Comparison of ENCODE assay signal across 14 mouse cellular contexts in the genomic region with DNA sequence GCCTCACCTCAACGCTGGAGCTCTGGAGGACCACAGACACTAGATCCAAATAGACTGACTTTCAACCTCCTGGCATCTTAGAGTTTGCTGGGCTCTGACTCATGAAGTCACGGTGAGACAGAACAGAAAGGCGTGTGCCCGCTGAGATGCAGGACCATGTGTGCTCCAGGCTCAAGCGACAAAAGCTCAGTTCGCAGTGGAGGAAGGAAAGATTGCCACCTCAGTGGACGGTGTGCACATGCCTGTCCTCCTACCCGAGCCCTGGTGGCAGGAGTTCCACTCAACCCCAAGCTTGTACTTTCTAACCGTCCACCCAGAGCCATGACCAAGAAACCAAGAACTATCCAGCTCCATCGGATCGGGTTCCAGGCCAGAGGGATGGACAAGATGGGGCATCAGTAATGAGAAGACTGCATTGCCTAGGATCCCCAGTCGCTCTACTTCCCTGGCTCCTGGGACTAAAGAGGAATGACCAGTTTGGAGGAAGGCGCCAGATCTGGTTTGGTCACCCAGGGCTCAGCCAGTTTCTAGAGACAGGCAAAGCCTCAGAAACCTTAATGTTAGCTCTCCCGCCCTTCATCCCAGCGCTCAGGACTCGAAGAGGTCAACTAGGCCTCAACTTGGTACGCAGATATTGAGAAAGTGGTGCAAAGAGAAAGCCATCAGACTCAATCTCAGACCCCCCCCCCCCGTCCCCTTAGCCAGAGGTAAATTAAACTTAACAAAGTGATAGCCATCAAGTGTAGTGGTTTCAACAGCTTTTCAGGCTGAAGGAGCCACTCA. TPM values are rescaled to one million over a fixed set of nuclear protein-coding genes. Genes with fewer than 3 reads are reported as not detected.
DNase-seq lines count a peak whose midpoint lies in the region; ATAC-seq and TF ChIP-seq lines count a peak whose summit lies in the region.
"Had no signal": no experiment of that assay in that cellular context is flagged by ENCODE, and none has a peak within 500 bp of the region (broad histone marks: within the 10 kb centered on the region; RNA-seq: fewer than 3 reads in every experiment).

No protein-coding gene starts in this region.

- H3K9ac ChIP-seq in intestine, embryonic 14.5 days (ENCODE audit: low read length), result no peak overlapping the region
- H3K9ac ChIP-seq in intestine, embryonic 16.5 days (ENCODE audit: low read depth, low read length), result no peak overlapping the region
- no peak overlapping the region; the same call in 1 of the 2 replicates for H3K9ac ChIP-seq in forebrain, embryonic 13.5 days
- H3K9ac ChIP-seq in neural tube, embryonic 14.5 days (replicated peaks; ENCODE audit: low read depth, low read length), result no peak overlapping the region
- H3K9ac ChIP-seq: embryonic facial prominence, embryonic 12.5 days; liver, embryonic 14.5 days had no signal

- DNase-seq in intestine, embryonic 14.5 days (ENCODE audit: low spot score), result peak; percentile 55
- peak; percentile 57 for DNase-seq in midbrain, embryonic 10.5 days (ENCODE audit: low spot score)
- no peak for DNase-seq in frontal cortex, adult 2 months (ENCODE audit: extremely low spot score in 1 of 2, low spot score in 1 of 2)
- DNase-seq in thymus, adult 2 months, result no peak
- no peak for DNase-seq in spleen, adult 18-20 months
- DNase-seq: adrenal gland, postnatal 25 days; right cerebral cortex, postnatal 25 days had no signal

- no peak for TF ChIP-seq POLR2A in thymus, adult 2 months (IDR thresholded peaks at IDR 0.05; ENCODE audit: control insufficient read depth, extremely low read depth, insufficient read depth, low read length, poor library complexity)

- peaks cover 5% of the 10 kb centered on the region; the same call in 1 of the 2 replicates for H3K4me1 ChIP-seq in intestine, embryonic 14.5 days (replicated peaks; ENCODE audit: control insufficient read depth, insufficient read depth, low read length)
- H3K4me1 ChIP-seq in intestine, embryonic 16.5 days (ENCODE audit: control insufficient read depth, insufficient read depth, low read length), result peaks cover 14% of the 10 kb centered on the region
- H3K4me1 ChIP-seq in forebrain, embryonic 13.5 days, result peaks cover 37% of the 10 kb centered on the region
- H3K4me1 ChIP-seq in midbrain, embryonic 10.5 days, result peaks cover 74% of the 10 kb centered on the region
- H3K4me1 ChIP-seq in neural tube, embryonic 14.5 days (ENCODE audit: control insufficient read depth, insufficient read depth, low read length), result no peaks in the 10 kb centered on the region; the same call in 1 of the 2 replicates
- peaks cover 7% of the 10 kb centered on the region for H3K4me1 ChIP-seq in thymus, adult 2 months (replicated peaks; ENCODE audit: control insufficient read depth, insufficient read depth, low read length)

- no peaks in the 10 kb centered on the region for H3K36me3 ChIP-seq in intestine, embryonic 14.5 days (ENCODE audit: control insufficient read depth, insufficient read depth, low read length)
- H3K36me3 ChIP-seq in intestine, embryonic 16.5 days (ENCODE audit: control insufficient read depth, insufficient read depth, low read length), result no peaks in the 10 kb centered on the region
- H3K36me3 ChIP-seq in forebrain, embryonic 13.5 days (ENCODE audit: poor library complexity, severe bottlenecking), result no peaks in the 10 kb centered on the region
- H3K36me3 ChIP-seq in midbrain, embryonic 10.5 days, result no peaks in the 10 kb centered on the region
- H3K36me3 ChIP-seq in neural tube, embryonic 14.5 days (ENCODE audit: control insufficient read depth, insufficient read depth, low read length), result no peaks in the 10 kb centered on the region
- no peaks in the 10 kb centered on the region for H3K36me3 ChIP-seq in thymus, adult 2 months (ENCODE audit: control insufficient read depth, insufficient read depth, low read length)
- H3K36me3 ChIP-seq: embryonic facial prominence, embryonic 12.5 days had no signal

- no peaks in the 10 kb centered on the region for H3K9me3 ChIP-seq in intestine, embryonic 14.5 days (ENCODE audit: control insufficient read depth, low read length)
- H3K9me3 ChIP-seq in intestine, embryonic 16.5 days (ENCODE audit: control insufficient read depth, low read length), result no peaks in the 10 kb centered on the region
- no peaks in the 10 kb centered on the region for H3K9me3 ChIP-seq in forebrain, embryonic 13.5 days (replicated peaks)
- H3K9me3 ChIP-seq in midbrain, embryonic 10.5 days (replicated peaks), result no peaks in the 10 kb centered on the region
- H3K9me3 ChIP-seq in neural tube, embryonic 14.5 days (ENCODE audit: control insufficient read depth, low read length), result no peaks in the 10 kb centered on the region
- H3K9me3 ChIP-seq: embryonic facial prominence, embryonic 12.5 days had no signal

- H3K27ac ChIP-seq in intestine, embryonic 14.5 days (ENCODE audit: low read depth), result no peak overlapping the region
- no peak overlapping the region for H3K27ac ChIP-seq in intestine, embryonic 16.5 days (ENCODE audit: low read length)
- H3K27ac ChIP-seq in forebrain, embryonic 13.5 days, result no peak overlapping the region; the same call in 1 of the 2 replicates
- peak overlapping the region; percentile 83 for H3K27ac ChIP-seq in midbrain, embryonic 10.5 days (replicated peaks)
- H3K27ac ChIP-seq in neural tube, embryonic 14.5 days (ENCODE audit: low read depth, low read length), result 0 out of 2 replicates have a peak overlapping the region, but pooled peaks have one; percentile 16
- no peak overlapping the region for H3K27ac ChIP-seq in thymus, adult 2 months (ENCODE audit: control insufficient read depth, insufficient read depth, low read length)
- H3K27ac ChIP-seq: embryonic facial prominence, embryonic 12.5 days; liver, embryonic 14.5 days; macrophage had no signal

- 18% methylated on average over 18 of the region's 18 CpGs for WGBS in intestine, embryonic 14.5 days
- 21% methylated on average over 18 of the region's 18 CpGs for WGBS in intestine, embryonic 16.5 days
- 9% methylated on average over 18 of the region's 18 CpGs for WGBS in forebrain, embryonic 13.5 days
- WGBS in midbrain, embryonic 10.5 days, result 4% methylated on average over 18 of the region's 18 CpGs
- WGBS in neural tube, embryonic 14.5 days, result 12% methylated on average over 18 of the region's 18 CpGs
- whole genome bisulfite sequencing in thymus, adult 2 months, result 28% methylated on average over 18 of the region's 18 CpGs

- H3K27me3 ChIP-seq in intestine, embryonic 14.5 days (replicated peaks; ENCODE audit: control insufficient read depth, insufficient read depth, low read length), result peaks cover 87% of the 10 kb centered on the region
- H3K27me3 ChIP-seq in intestine, embryonic 16.5 days (replicated peaks; ENCODE audit: control insufficient read depth, insufficient read depth, low read length), result peaks cover 77% of the 10 kb centered on the region
- peaks cover 94% of the 10 kb centered on the region for H3K27me3 ChIP-seq in forebrain, embryonic 13.5 days
- H3K27me3 ChIP-seq in midbrain, embryonic 10.5 days (ENCODE audit: low read depth, poor library complexity, severe bottlenecking), result peaks cover 100% of the 10 kb centered on the region
- H3K27me3 ChIP-seq in neural tube, embryonic 14.5 days (ENCODE audit: control insufficient read depth, insufficient read depth, low read length), result peaks cover 70% of the 10 kb centered on the region
- peaks cover 23% of the 10 kb centered on the region for H3K27me3 ChIP-seq in thymus, adult 2 months (ENCODE audit: control insufficient read depth, insufficient read depth, low read length)

- no peak for TF ChIP-seq CTCF in thymus, adult 2 months (IDR thresholded peaks at IDR 0.05; ENCODE audit: borderline replicate concordance, control insufficient read depth, extremely low read depth, insufficient read depth, low read length, poor library complexity)

- ATAC-seq in intestine, embryonic 14.5 days (replicated peaks; ENCODE audit: low FRiP score, low TSS enrichment, low read depth), result no peak
- no peak for ATAC-seq in intestine, embryonic 16.5 days
- no peak for ATAC-seq in forebrain, embryonic 13.5 days
- no peak for ATAC-seq in neural tube, embryonic 14.5 days (ENCODE audit: low read depth)
- ATAC-seq: Patski had no signal

- no peak overlapping the region for H3K4me3 ChIP-seq in intestine, embryonic 14.5 days (ENCODE audit: low read depth, low read length)
- no peak overlapping the region for H3K4me3 ChIP-seq in intestine, embryonic 16.5 days (ENCODE audit: low read length)
- H3K4me3 ChIP-seq in forebrain, embryonic 13.5 days, result peak overlapping the region; percentile 4; the same call in 1 of the 2 replicates
- H3K4me3 ChIP-seq in midbrain, embryonic 10.5 days, result peak overlapping the region; percentile 53
- H3K4me3 ChIP-seq in neural tube, embryonic 14.5 days (ENCODE audit: low read depth, low read length), result 0 out of 2 replicates have a peak overlapping the region, but pooled peaks have one; percentile 3
- no peak overlapping the region for H3K4me3 ChIP-seq in thymus, adult 2 months (ENCODE audit: control insufficient read depth, insufficient read depth, low read length)
- H3K4me3 ChIP-seq: embryonic facial prominence, embryonic 12.5 days had no signal

- H3K4me2 ChIP-seq in intestine, embryonic 14.5 days (ENCODE audit: low read length), result no peak overlapping the region
- H3K4me2 ChIP-seq in intestine, embryonic 16.5 days (ENCODE audit: low read depth, low read length), result no peak overlapping the region
- peak overlapping the region; percentile 18; the same call in 1 of the 2 replicates for H3K4me2 ChIP-seq in forebrain, embryonic 13.5 days
- H3K4me2 ChIP-seq in neural tube, embryonic 14.5 days (ENCODE audit: low read depth, low read length), result peak overlapping the region; percentile 11; the same call in 1 of the 2 replicates
- H3K4me2 ChIP-seq: embryonic facial prominence, embryonic 12.5 days had no signal

RNA-seq across cellular contexts. Expression of a gene that starts 11.9 kb away (rescaled TPM):
- 1.7 and 2.9 TPM in 2 replicates for polyA plus RNA-seq in intestine, embryonic 14.5 days (2014; fragmentation: Nextera tagmentation; extraction: Ambion mirVana)
- polyA plus RNA-seq in intestine, embryonic 16.5 days (2015; fragmentation: Nextera tagmentation; extraction: Ambion mirVana), result 1.2 and 2.2 TPM in 2 replicates
- polyA plus RNA-seq in forebrain, embryonic 13.5 days (2015; fragmentation: Nextera tagmentation; extraction: Ambion mirVana), result 3.1 and 3.2 TPM in 2 replicates
- 9.2 and 11.2 TPM in 2 replicates for polyA plus RNA-seq in midbrain, embryonic 10.5 days (2016; fragmentation: Nextera tagmentation; extraction: Ambion mirVana)
- polyA plus RNA-seq in neural tube, embryonic 14.5 days (2014; fragmentation: Nextera tagmentation; extraction: Ambion mirVana), result 6.5 and 8.4 TPM in 2 replicates
- polyA plus RNA-seq in frontal cortex, adult 2 months (2012; rRNA removed), result 7.0 and 7.4 TPM in 2 replicates
- 0.11 TPM in 1 of 2 replicates, not detected in the other for polyA plus RNA-seq in thymus, adult 2 months (2012; rRNA removed)
- polyA plus RNA-seq: macrophage, Patski had no signal

Comparison
In these comparisons a context has a peak if more than half of its experiments do, and no peak if none do; other contexts are left out.
1. DNase-seq: peak in intestine, embryonic 14.5 days (single experiment) and midbrain, embryonic 10.5 days (single experiment); none in frontal cortex, adult 2 months (0 of 2), thymus, adult 2 months (single experiment) and spleen, adult 18-20 months (0 of 2).
2. H3K27ac ChIP-seq: peak in midbrain, embryonic 10.5 days (single experiment) and neural tube, embryonic 14.5 days (single experiment); none in intestine, embryonic 14.5 days (single experiment), intestine, embryonic 16.5 days (single experiment), forebrain, embryonic 13.5 days (single experiment) and thymus, adult 2 months (single experiment).
3. H3K4me2 ChIP-seq: peak in forebrain, embryonic 13.5 days (single experiment) and neural tube, embryonic 14.5 days (single experiment); none in intestine, embryonic 14.5 days (single experiment) and intestine, embryonic 16.5 days (single experiment).
4. H3K4me3 ChIP-seq: peak in forebrain, embryonic 13.5 days (single experiment), midbrain, embryonic 10.5 days (single experiment) and neural tube, embryonic 14.5 days (single experiment); none in intestine, embryonic 14.5 days (single experiment), intestine, embryonic 16.5 days (single experiment) and thymus, adult 2 months (single experiment).